Mouse (Mus musculus) heart, postnatal 14 days (tissue): ENCODE data around the gene Krt19. TPM values are rescaled to one million over a fixed set of nuclear protein-coding genes. Genes with fewer than 3 reads are reported as not detected.

Experiments used
- DNase-seq, 2 experiments: peaks; one replicate each; pipeline ENCODE4 v3.0.0; 2021 to 2022
- intact Hi-C: fragments of 180-260 bp; cut with DNase I; formaldehyde crosslinking; loops from one replicate; pipeline ENCODE4 v1.15.1; 2025
- total RNA-seq, 2 experiments: library from RNA; stranded (reverse); gene quantifications; 2 replicates each; pipeline ENCODE4 v1.2.3; 2021

Gene Krt19
- total RNA-seq, 2 experiments from 2014 or later: 12.9 to 17.4 TPM

GRCm38 (mm10) chr11:100139391-100139790 lies 9.1 kb downstream of the Krt19 start:
- intact Hi-C loops: no loop called here
- DNase-seq: no peak

DNA sequence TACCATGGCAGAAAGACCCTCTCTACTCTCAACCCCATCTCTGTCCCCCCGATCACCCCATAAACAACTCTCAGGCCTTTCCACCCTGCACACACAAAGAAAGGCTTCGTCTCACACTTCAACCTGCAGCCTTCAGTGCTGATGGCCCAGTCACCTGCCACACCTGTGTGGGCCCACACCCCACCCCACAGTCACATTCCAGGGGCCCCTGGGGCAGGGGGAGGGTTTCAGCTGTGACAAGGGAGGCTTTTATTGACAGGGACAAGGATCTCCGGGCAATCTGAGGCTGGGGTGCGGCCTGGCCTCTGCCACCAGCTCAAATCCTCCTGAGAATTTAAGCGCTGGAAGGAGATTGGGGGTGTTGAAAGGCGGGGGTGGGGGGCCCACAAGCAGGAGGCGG lies 9.7 kb downstream of the Krt19 start:
- intact Hi-C loops: no loop called here
- DNase-seq: no peak

GRCm38 (mm10) chr11:100137693-100138092 lies 10.8 kb downstream of the Krt19 start:
- DNase-seq: no peak
- intact Hi-C loops: no loop called here

DNA sequence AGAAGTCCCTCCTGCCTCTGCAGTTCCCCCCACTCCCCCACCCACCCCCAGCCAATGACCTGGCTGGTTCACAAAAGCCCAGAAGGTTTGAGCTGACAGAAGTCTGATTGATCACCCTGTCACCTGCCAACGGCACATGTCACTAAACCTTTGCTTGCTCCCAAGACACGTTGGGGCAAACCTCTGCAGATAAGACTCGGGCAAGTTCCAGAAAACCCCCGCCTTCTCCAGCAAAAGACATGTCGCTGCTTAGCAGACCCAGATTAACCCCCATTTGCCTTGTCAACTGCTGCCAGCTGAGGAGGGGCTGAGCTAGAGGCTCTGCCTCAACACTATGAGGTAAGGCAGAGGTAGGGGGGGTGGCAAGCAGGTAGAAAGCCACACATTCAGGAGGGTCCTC lies 11.9 kb downstream of the Krt19 start:
- intact Hi-C loops: no loop called here
- DNase-seq: no peak

- no peak for DNase-seq
- intact Hi-C loops: no loop called here
Observed at GRCm38 (mm10) chr11:100135731-100136130, 12.7 kb downstream of the Krt19 start, which contains the start of gene Krt15. Gene Krt15, minus strand, starts transcription at chr11:100135928.

DNA sequence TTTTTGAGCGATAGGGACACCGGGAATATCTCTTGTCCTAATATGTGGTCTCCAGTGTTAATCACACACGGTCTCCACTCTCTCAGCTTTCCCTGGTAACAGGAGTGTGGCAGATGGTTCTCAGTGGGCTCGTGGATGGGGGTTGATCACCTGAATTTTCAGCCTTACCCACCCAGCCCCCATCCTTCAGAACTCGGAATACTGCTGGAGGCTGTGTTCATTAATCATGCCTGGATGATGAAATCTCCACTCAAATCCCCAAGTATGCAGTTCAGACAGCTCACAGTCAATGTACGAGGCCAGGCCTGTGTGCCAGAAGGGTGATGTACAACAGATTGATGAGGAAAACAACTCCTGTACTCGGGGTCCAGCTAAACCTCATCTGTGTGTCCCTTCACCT lies 23.6 kb downstream of the Krt19 start:
- no peak for DNase-seq
- intact Hi-C loops: no loop called here

GRCm38 (mm10) chr11:100121466-100121865 lies 27.0 kb downstream of the Krt19 start, which contains the start of gene Krt13:
Gene Krt13, minus strand, starts transcription at chr11:100121566.
- intact Hi-C loops: no loop called here
- no peak for DNase-seq

- DNase-seq: no peak
- intact Hi-C loops: no loop called here
Observed at GRCm38 (mm10) chr11:100120331-100120730, 28.1 kb downstream of the Krt19 start.

DNA sequence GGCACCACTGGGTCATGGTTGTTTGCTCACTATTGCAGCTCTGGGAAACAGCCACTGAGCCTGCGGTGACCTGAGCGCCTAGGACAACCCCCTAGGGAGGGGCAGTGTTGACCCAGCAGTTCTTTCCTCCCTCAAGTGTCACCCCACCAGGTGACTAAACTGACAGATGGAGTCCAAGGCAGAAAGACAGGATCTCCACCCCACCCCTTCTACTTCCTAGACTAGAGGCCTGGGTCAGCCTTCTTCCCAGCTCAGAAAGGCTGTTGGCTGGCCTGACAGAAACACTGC lies 34.8 kb downstream of the Krt19 start:
- intact Hi-C loops: no loop called here
- DNase-seq: no peak

GRCm38 (mm10) chr11:100112935-100113741 lies 35.3 kb downstream of the Krt19 start:
- DNase-seq: no peak
- intact Hi-C loops: no loop called here

DNA sequence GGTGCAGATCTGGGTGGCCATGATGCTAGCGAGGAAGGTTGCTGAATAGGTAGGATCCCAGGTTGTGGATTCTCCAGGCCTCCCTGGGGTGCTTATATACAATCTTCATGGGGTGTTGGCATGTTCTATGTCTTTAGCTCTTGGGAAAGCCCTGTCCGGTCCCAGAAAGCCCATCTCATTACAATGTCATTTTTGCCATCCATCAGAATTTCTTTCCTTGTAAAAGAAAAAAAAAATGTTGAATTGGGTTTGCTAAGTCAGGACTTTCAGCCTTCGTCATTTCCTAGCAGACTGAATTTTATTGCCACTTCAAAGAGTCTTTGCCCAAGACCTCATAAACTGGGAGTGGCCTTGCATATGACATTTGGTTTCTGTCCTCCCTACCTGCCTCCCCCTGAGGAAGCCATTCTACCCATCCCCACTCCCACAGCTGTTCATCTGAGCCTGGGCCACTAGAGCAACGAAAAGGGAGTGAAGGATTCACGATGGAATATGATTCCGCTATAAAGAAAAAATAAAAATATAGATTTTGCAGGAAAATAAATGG lies 42.8 kb downstream of the Krt19 start, which contains the start of gene Krt36:
Krt36 (minus strand) TSS at position 51 of the 547 bp plus-strand sequence.
- intact Hi-C loops: no loop called here

GRCm38 (mm10) chr11:100102693-100103429 lies 45.6 kb downstream of the Krt19 start:
- intact Hi-C loops: no loop called here
- no peak for DNase-seq

More for the DNA sequence above, 42.8 kb downstream of the Krt19 start, which contains the start of gene Krt36:
- no peak for DNase-seq

GRCm38 (mm10) chr11:100100391-100100790 lies 48.1 kb downstream of the Krt19 start:
- DNase-seq: no peak

GRCm38 (mm10) chr11:100097819-100098218 lies 50.6 kb downstream of the Krt19 start:
- intact Hi-C loops: no loop called here
- no peak for DNase-seq

More at GRCm38 (mm10) chr11:100100391-100100790, 48.1 kb downstream of the Krt19 start:
- intact Hi-C loops: no loop called here

GRCm38 (mm10) chr11:100096141-100096540 lies 52.3 kb downstream of the Krt19 start, which contains the start of gene Krt35:
Gene Krt35, minus strand, starts transcription at chr11:100096241.
- intact Hi-C loops: no loop called here
- DNase-seq: no peak

Other genes with a start within 250 kb of the Krt19 start
- not detected for gene Krtap31-1, start 240.7 kb downstream of the Krt19 start, total RNA-seq
- not detected for gene Gm11565, start 233.9 kb downstream of the Krt19 start, total RNA-seq
- gene Krtap31-2, start 212.4 kb downstream of the Krt19 start, total RNA-seq: not detected
- gene Krtap9-5, start 200.2 kb downstream of the Krt19 start, total RNA-seq: not detected
- not detected for gene Krtap29-1, start 169.6 kb downstream of the Krt19 start, total RNA-seq
- not detected for gene Krtap16-1, start 162.1 kb downstream of the Krt19 start, total RNA-seq
- not detected for gene Krtap17-1, start 154.7 kb downstream of the Krt19 start, total RNA-seq
- gene Krt33a, start 132.5 kb downstream of the Krt19 start, total RNA-seq: not detected
- not detected for gene Krt33b, start 118.8 kb downstream of the Krt19 start, total RNA-seq
- not detected for gene Krt34, start 107.1 kb downstream of the Krt19 start, total RNA-seq
- gene Krt31, start 98.1 kb downstream of the Krt19 start, total RNA-seq: not detected
- not detected for gene Krt32, start 60.4 kb downstream of the Krt19 start, total RNA-seq
- not detected for gene Krt35, start 52.4 kb downstream of the Krt19 start, total RNA-seq
- under 1 TPM in 1 of 2 experiments, not detected in 1; 0.17 TPM for gene Krt36, start 43.0 kb downstream of the Krt19 start, total RNA-seq
- not detected for gene Krt13, start 27.1 kb downstream of the Krt19 start, total RNA-seq
- gene Krt15, start 12.7 kb downstream of the Krt19 start, total RNA-seq: under 1 TPM in 1 of 2 experiments, not detected in 1; 0.57 TPM
- gene Krt9, start 44.6 kb upstream of the Krt19 start, total RNA-seq: not detected
- gene Krt14, start 58.9 kb upstream of the Krt19 start, total RNA-seq: 1 to 10 TPM; 1.3 to 1.6 TPM
- not detected for gene Krt16, start 100.2 kb upstream of the Krt19 start, total RNA-seq
- gene Krt17, start 112.4 kb upstream of the Krt19 start, total RNA-seq: 1 to 10 TPM in 1 of 2 experiments, under 1 TPM in 1; 0.24 to 3.8 TPM
- not detected for gene Krt42, start 121.2 kb upstream of the Krt19 start, total RNA-seq
- 1,000 to 10,000 TPM; 1,264 to 1,321 TPM for gene Eif1, start 171.2 kb upstream of the Krt19 start, total RNA-seq
- gene Gast, start 185.7 kb upstream of the Krt19 start, total RNA-seq: not detected
- gene Hap1, start 207.5 kb upstream of the Krt19 start, total RNA-seq: 1 to 10 TPM; 1.2 to 1.8 TPM
- gene Jup, start 249.1 kb upstream of the Krt19 start, total RNA-seq: 100 to 1,000 TPM; 232 to 245 TPM